ENCODE assay signal across 8 mouse cellular contexts in genomic region chr17:84100523-84100922, GRCm38 (mm10).
DNase-seq lines count a peak whose midpoint lies in the region; ATAC-seq lines count a peak whose summit lies in the region.

No protein-coding gene starts in this region.

- H3K9ac ChIP-seq in forebrain, embryonic 11.5 days (ENCODE audit: low read length): no peak overlapping the region
- no peak overlapping the region for H3K9ac ChIP-seq in midbrain, embryonic 12.5 days (replicated peaks)
- H3K9ac ChIP-seq in midbrain, embryonic 11.5 days (ENCODE audit: low read length): no peak overlapping the region
- H3K9ac ChIP-seq in hindbrain, embryonic 13.5 days: 0 out of 2 replicates have a peak overlapping the region, but pooled peaks have one; percentile 8

- no peak for DNase-seq in forebrain, embryonic 10.5 days (ENCODE audit: extremely low spot score, low spot score)
- DNase-seq in forebrain, embryonic 11.5 days (ENCODE audit: low spot score): no peak
- DNase-seq in midbrain, embryonic 11.5 days (ENCODE audit: low spot score, missing footprints): no peak
- DNase-seq in T-cell, adult 2 months (ENCODE audit: low spot score): no peak
- no peak for DNase-seq in thymus, postnatal 36 days

- no peaks in the 10 kb centered on the region for H3K36me3 ChIP-seq in forebrain, embryonic 10.5 days (replicated peaks)
- H3K36me3 ChIP-seq in forebrain, embryonic 11.5 days (ENCODE audit: control insufficient read depth, insufficient read depth, low read length): no peaks in the 10 kb centered on the region
- H3K36me3 ChIP-seq in midbrain, embryonic 12.5 days: no peaks in the 10 kb centered on the region
- H3K36me3 ChIP-seq in midbrain, embryonic 11.5 days (ENCODE audit: control insufficient read depth, insufficient read depth, low read length): no peaks in the 10 kb centered on the region
- H3K36me3 ChIP-seq in hindbrain, embryonic 13.5 days: no peaks in the 10 kb centered on the region
- no peaks in the 10 kb centered on the region for H3K36me3 ChIP-seq in megakaryocyte, embryonic 14.5 days (replicated peaks; ENCODE audit: low read length)

- 61% methylated on average over 10 of the region's 10 CpGs for WGBS in forebrain, embryonic 10.5 days
- 48% methylated on average over 10 of the region's 10 CpGs for WGBS in forebrain, embryonic 11.5 days
- WGBS in midbrain, embryonic 12.5 days: 43% methylated on average over 10 of the region's 10 CpGs
- 38% methylated on average over 10 of the region's 10 CpGs for WGBS in midbrain, embryonic 11.5 days
- WGBS in hindbrain, embryonic 13.5 days: 43% methylated on average over 10 of the region's 10 CpGs

- peaks cover 72% of the 10 kb centered on the region for H3K4me1 ChIP-seq in forebrain, embryonic 10.5 days
- peaks cover 24% of the 10 kb centered on the region for H3K4me1 ChIP-seq in forebrain, embryonic 11.5 days (replicated peaks; ENCODE audit: control insufficient read depth, insufficient read depth, low read length)
- peaks cover 38% of the 10 kb centered on the region for H3K4me1 ChIP-seq in midbrain, embryonic 12.5 days
- peaks cover 26% of the 10 kb centered on the region for H3K4me1 ChIP-seq in midbrain, embryonic 11.5 days (ENCODE audit: control insufficient read depth, insufficient read depth, low read length)
- peaks cover 38% of the 10 kb centered on the region for H3K4me1 ChIP-seq in hindbrain, embryonic 13.5 days (replicated peaks)
- H3K4me1 ChIP-seq in megakaryocyte, embryonic 14.5 days: peaks cover 33% of the 10 kb centered on the region

- no peak for ATAC-seq in forebrain, embryonic 11.5 days (replicated peaks; ENCODE audit: low FRiP score)
- no peak for ATAC-seq in midbrain, embryonic 12.5 days (ENCODE audit: low FRiP score, low read depth)
- ATAC-seq in midbrain, embryonic 11.5 days (ENCODE audit: low FRiP score): no peak
- ATAC-seq in hindbrain, embryonic 13.5 days (ENCODE audit: low FRiP score): no peak

- H3K4me3 ChIP-seq in forebrain, embryonic 10.5 days: no peak overlapping the region
- no peak overlapping the region for H3K4me3 ChIP-seq in forebrain, embryonic 11.5 days (ENCODE audit: low read depth, low read length)
- no peak overlapping the region for H3K4me3 ChIP-seq in midbrain, embryonic 12.5 days
- H3K4me3 ChIP-seq in midbrain, embryonic 11.5 days (ENCODE audit: low read depth, low read length): no peak overlapping the region
- no peak overlapping the region for H3K4me3 ChIP-seq in hindbrain, embryonic 13.5 days
- peak overlapping the region; percentile 42 for H3K4me3 ChIP-seq in megakaryocyte, embryonic 14.5 days (replicated peaks)

- H3K9me3 ChIP-seq in forebrain, embryonic 10.5 days: no peaks in the 10 kb centered on the region
- H3K9me3 ChIP-seq in forebrain, embryonic 11.5 days (ENCODE audit: control insufficient read depth, low read length): no peaks in the 10 kb centered on the region
- no peaks in the 10 kb centered on the region for H3K9me3 ChIP-seq in midbrain, embryonic 12.5 days
- no peaks in the 10 kb centered on the region for H3K9me3 ChIP-seq in midbrain, embryonic 11.5 days (ENCODE audit: control insufficient read depth, low read length)
- no peaks in the 10 kb centered on the region for H3K9me3 ChIP-seq in hindbrain, embryonic 13.5 days
- H3K9me3 ChIP-seq in megakaryocyte, embryonic 14.5 days: 0 out of 2 replicates have a peak, but pooled peaks cover 5% of the 10 kb centered on the region

- peaks cover 51% of the 10 kb centered on the region for H3K27me3 ChIP-seq in forebrain, embryonic 10.5 days (ENCODE audit: poor library complexity, severe bottlenecking)
- H3K27me3 ChIP-seq in forebrain, embryonic 11.5 days (ENCODE audit: control insufficient read depth, insufficient read depth, low read length): no peaks in the 10 kb centered on the region
- peaks cover 10% of the 10 kb centered on the region; the same call in 1 of the 2 replicates for H3K27me3 ChIP-seq in midbrain, embryonic 12.5 days
- H3K27me3 ChIP-seq in midbrain, embryonic 11.5 days (ENCODE audit: control insufficient read depth, insufficient read depth, low read length): no peaks in the 10 kb centered on the region
- peaks cover 6% of the 10 kb centered on the region; the same call in 1 of the 2 replicates for H3K27me3 ChIP-seq in hindbrain, embryonic 13.5 days
- peaks cover 92% of the 10 kb centered on the region for H3K27me3 ChIP-seq in megakaryocyte, embryonic 14.5 days (replicated peaks)

- H3K27ac ChIP-seq in forebrain, embryonic 10.5 days: peak overlapping the region; percentile 77
- no peak overlapping the region for H3K27ac ChIP-seq in forebrain, embryonic 11.5 days (ENCODE audit: low read depth, low read length)
- peak overlapping the region; percentile 5; the same call in 1 of the 2 replicates for H3K27ac ChIP-seq in midbrain, embryonic 12.5 days (replicated peaks)
- no peak overlapping the region for H3K27ac ChIP-seq in midbrain, embryonic 11.5 days (ENCODE audit: low read depth, low read length)
- no peak overlapping the region for H3K27ac ChIP-seq in hindbrain, embryonic 13.5 days

- H3K4me2 ChIP-seq in forebrain, embryonic 11.5 days (ENCODE audit: low read depth, low read length, severe bottlenecking): no peak overlapping the region
- H3K4me2 ChIP-seq in midbrain, embryonic 12.5 days (replicated peaks): no peak overlapping the region
- H3K4me2 ChIP-seq in midbrain, embryonic 11.5 days: no peak overlapping the region
- H3K4me2 ChIP-seq in hindbrain, embryonic 13.5 days: no peak overlapping the region

Comparison
In these comparisons a context has a peak if more than half of its experiments do, and no peak if none do; other contexts are left out.
1. H3K27ac ChIP-seq: peak in forebrain, embryonic 10.5 days (single experiment) and midbrain, embryonic 12.5 days (single experiment); none in forebrain, embryonic 11.5 days (single experiment), midbrain, embryonic 11.5 days (single experiment) and hindbrain, embryonic 13.5 days (single experiment).